Mouse (Mus musculus): ENCODE measurements around the gene Abcg8.

- no peak for TF ChIP-seq CTCF (IDR thresholded peaks at IDR 0.05; ENCODE audit: low read depth)
- no peak for TF ChIP-seq EP300 (optimal IDR thresholded peaks at IDR 0.05)
These were observed 62.1 kb downstream of the Abcg8 start for GRCm38 (mm10) chr17:84738073-84738797.

Data from stomach, postnatal 0 days (tissue).